Mouse (Mus musculus) lung, postnatal 0 days (tissue): ENCODE data around the gene Luzp1. TPM values are rescaled to one million over a fixed set of nuclear protein-coding genes. Genes with fewer than 3 reads are reported as not detected.
A peak's percentile ranks its signal among the peaks of the same experiment; 100 is the strongest.

Experiments
- ATAC-seq: fragments of 200-750 bp; cut with Nextera tagmentation; 2 replicates; pipeline ENCODE4 v1.8.0; 2017; ENCODE audit warnings: moderate library complexity
- DNase-seq: peaks from one replicate; pipeline ENCODE4 v3.0.0-alpha.2; 2016; ENCODE audit warnings: low spot score
- H3K27ac ChIP-seq: fragments of 300-500 bp; sonication (generic); 2 replicates; pipeline ENCODE4 v1.5.1; 2014; ENCODE audit warnings: antibody characterized with exemption, mild to moderate bottlenecking, low read length, mixed read lengths
- H3K27me3 ChIP-seq: fragments of 300-500 bp; sonication (generic); replicated peaks from 2 replicates; pipeline ENCODE4 v1.6.1; 2014; ENCODE audit warnings: low read length, mixed read lengths; ENCODE audit not compliant: insufficient read depth
- H3K36me3 ChIP-seq: fragments of 300-500 bp; sonication (generic); 2 replicates; pipeline ENCODE4 v1.6.1; 2014; ENCODE audit warnings: low read length, mixed read lengths; ENCODE audit not compliant: insufficient read depth
- H3K4me1 ChIP-seq: fragments of 300-500 bp; sonication (generic); 2 replicates; pipeline ENCODE4 v1.6.1; 2014; ENCODE audit warnings: antibody characterized with exemption, low read depth, low read length, mixed read lengths; ENCODE audit not compliant: insufficient read depth
- H3K4me2 ChIP-seq: fragments of 300-500 bp; sonication (generic); replicated peaks from 2 replicates; pipeline ENCODE4 v1.6.1; 2014; ENCODE audit warnings: low read depth, mild to moderate bottlenecking, low read length, moderate library complexity, mixed read lengths
- H3K4me3 ChIP-seq: fragments of 300-500 bp; sonication (generic); 2 replicates; pipeline ENCODE4 v1.5.1; 2014; ENCODE audit warnings: low read depth, low read length
- H3K9ac ChIP-seq: fragments of 300-500 bp; sonication (generic); replicated peaks from 2 replicates; pipeline ENCODE4 v1.6.1; 2014; ENCODE audit warnings: low read depth, mild to moderate bottlenecking
- H3K9me3 ChIP-seq: fragments of 300-500 bp; sonication (generic); 2 replicates; pipeline ENCODE4 v1.6.1; 2016; ENCODE audit warnings: low read length, mixed read lengths
- CTCF ChIP-seq: IDR thresholded peaks from 2 replicates; pipeline ENCODE4 v1.5.1; 2016; ENCODE audit warnings: antibody characterized with exemption, mild to moderate bottlenecking
- EP300 ChIP-seq: IDR thresholded peaks from 2 replicates; pipeline ENCODE4 v1.6.1; 2016; ENCODE audit warnings: antibody characterized with exemption, mild to moderate bottlenecking, control low read depth
- WGBS: fragments of 180-500 bp; shearing (Covaris S2); extraction: QIAGEN DNeasy Blood & Tissue Kit; methylation state at CpG from one replicate; pipeline ENCODE4 v1.1.7; 2014; 5-methylcytosine and 5-hydroxymethylcytosine counted together
- polyA plus RNA-seq: library from polyadenylated mRNA; unstranded; fragments of >200 nt; fragmentation: Nextera tagmentation; extraction: Ambion mirVana; gene quantifications from 2 replicates; pipeline ENCODE4 v1.2.1, GENCODE M21; 2015

The Luzp1 gene
- polyA plus RNA-seq, 1 experiment from 2014 or later, result 109 TPM

GRCm38 (mm10) chr4:136469941-136470346 is 383 bp downstream of the Luzp1 start:
- WGBS, result under 1% methylated on average over 16 of the region's 55 CpGs
- Histone ChIP-seq H3K4me2 (peak overlapping the region; percentile 72), H3K9me3 (no peaks in the 10 kb centered on the region), H3K27ac (peak overlapping the region; percentile 97), H3K27me3 (no peaks in the 10 kb centered on the region), H3K4me1 (no peaks in the 10 kb centered on the region), H3K36me3 (no peaks in the 10 kb centered on the region), H3K9ac (peak overlapping the region; percentile 87), H3K4me3 (peak overlapping the region; percentile 83)
- TF ChIP-seq EP300, result no peak
- DNase-seq, result peak; percentile 92
- peak; percentile 78 for ATAC-seq

- Histone ChIP-seq H3K36me3 (no peaks in the 10 kb centered on the region), H3K9ac (peak overlapping the region; percentile 87), H3K27ac (peak overlapping the region; percentile 97), H3K4me3 (peak overlapping the region; percentile 83), H3K27me3 (no peaks in the 10 kb centered on the region), H3K4me2 (peak overlapping the region; percentile 72), H3K4me1 (no peaks in the 10 kb centered on the region), H3K9me3 (no peaks in the 10 kb centered on the region)
- peak; percentile 45 for ATAC-seq
- 0% methylated on average over 44 of the region's 58 CpGs for WGBS
- DNase-seq, result peak; percentile 61
- TF ChIP-seq EP300 (no peak), CTCF (0 out of 2 replicates have a peak, but pooled peaks have one; percentile 1)
These were observed 948 bp downstream of the Luzp1 start for GRCm38 (mm10) chr4:136470347-136471071.

GRCm38 (mm10) chr4:136476692-136477091 is 7.1 kb downstream of the Luzp1 start:
- Histone ChIP-seq H3K27ac (no peak overlapping the region), H3K9me3 (no peaks in the 10 kb centered on the region), H3K36me3 (no peaks in the 10 kb centered on the region), H3K27me3 (no peaks in the 10 kb centered on the region), H3K4me1 (no peaks in the 10 kb centered on the region), H3K9ac (no peak overlapping the region), H3K4me3 (no peak overlapping the region), H3K4me2 (no peak overlapping the region)
- WGBS, result 100% methylated on average over 1 of the region's 1 CpGs
- no peak for DNase-seq
- TF ChIP-seq EP300, result no peak
- TF ChIP-seq CTCF, result no peak
- no peak for ATAC-seq

- Histone ChIP-seq H3K4me1 (no peaks in the 10 kb centered on the region), H3K4me3 (no peak overlapping the region), H3K4me2 (no peak overlapping the region), H3K27ac (no peak overlapping the region), H3K27me3 (no peaks in the 10 kb centered on the region), H3K36me3 (no peaks in the 10 kb centered on the region), H3K9ac (no peak overlapping the region), H3K9me3 (no peaks in the 10 kb centered on the region)
- ATAC-seq (no peak), DNase-seq (no peak)
- no peak for TF ChIP-seq CTCF
- 80% methylated on average over 2 of the region's 2 CpGs for WGBS
These were observed 17.0 kb downstream of the Luzp1 start for GRCm38 (mm10) chr4:136486549-136486948.

- DNase-seq (no peak), ATAC-seq (no peak)
- no peaks in the 10 kb centered on the region for H3K4me1 ChIP-seq
- H3K27me3 ChIP-seq, result no peaks in the 10 kb centered on the region
- no peak overlapping the region for H3K4me2 ChIP-seq
- H3K9ac ChIP-seq, result no peak overlapping the region
- no peaks in the 10 kb centered on the region for H3K36me3 ChIP-seq
- H3K4me3 ChIP-seq, result no peak overlapping the region
- H3K9me3 ChIP-seq, result no peaks in the 10 kb centered on the region
- H3K27ac ChIP-seq, result no peak overlapping the region
- TF ChIP-seq CTCF (no peak), EP300 (no peak)
These were observed 26.4 kb downstream of the Luzp1 start for GRCm38 (mm10) chr4:136495993-136496392.

GRCm38 (mm10) chr4:136505426-136506215 is 36.1 kb downstream of the Luzp1 start:
- WGBS, result 45% methylated on average over 2 of the region's 2 CpGs
- H3K4me3 ChIP-seq, result no peak overlapping the region
- no peak overlapping the region for H3K4me2 ChIP-seq
- no peaks in the 10 kb centered on the region for H3K4me1 ChIP-seq
- H3K36me3 ChIP-seq, result no peaks in the 10 kb centered on the region
- H3K27me3 ChIP-seq, result no peaks in the 10 kb centered on the region
- H3K9me3 ChIP-seq, result no peaks in the 10 kb centered on the region
- H3K27ac ChIP-seq, result no peak overlapping the region; the same call in 1 of the 2 replicates
- H3K9ac ChIP-seq, result no peak overlapping the region
- DNase-seq, result peak; percentile 82
- TF ChIP-seq CTCF (no peak), EP300 (peak; percentile 45; the same call in 1 of the 2 replicates)
- peak; percentile 81 for ATAC-seq
